7 mouse cellular contexts compared by ENCODE assay signal in genomic region chr9:119580668-119581067, GRCm38 (mm10). TPM values are rescaled to one million over a fixed set of nuclear protein-coding genes. Genes with fewer than 3 reads are reported as not detected.
DNase-seq lines count a peak whose midpoint lies in the region; ATAC-seq and TF ChIP-seq lines count a peak whose summit lies in the region.

No protein-coding gene starts in this region.

- no peak overlapping the region for H3K9ac ChIP-seq in intestine, embryonic 16.5 days (ENCODE audit: low read depth, low read length)
- no peak overlapping the region for H3K9ac ChIP-seq in midbrain, embryonic 13.5 days (replicated peaks)

- TF ChIP-seq CTCF in small intestine, adult 2 months (IDR thresholded peaks at IDR 0.05; ENCODE audit: extremely low read depth, insufficient read length, insufficient replicate concordance, low read depth, low read length): peak; percentile 86

- peaks cover 9% of the 10 kb centered on the region for H3K4me1 ChIP-seq in intestine, embryonic 16.5 days (ENCODE audit: control insufficient read depth, insufficient read depth, low read length)
- peaks cover 13% of the 10 kb centered on the region for H3K4me1 ChIP-seq in midbrain, embryonic 13.5 days (replicated peaks)
- peaks cover 4% of the 10 kb centered on the region for H3K4me1 ChIP-seq in small intestine, adult 2 months (ENCODE audit: control insufficient read depth, insufficient read depth, insufficient read length, low read length)

- peak; percentile 25; the same call in 1 of the 2 replicates for ATAC-seq in intestine, embryonic 16.5 days
- peak; percentile 62; the same call in 1 of the 2 replicates for ATAC-seq in midbrain, embryonic 13.5 days

- H3K4me3 ChIP-seq in intestine, embryonic 16.5 days (ENCODE audit: low read length): no peak overlapping the region
- no peak overlapping the region for H3K4me3 ChIP-seq in midbrain, embryonic 13.5 days (replicated peaks)
- no peak overlapping the region for H3K4me3 ChIP-seq in small intestine, adult 2 months (ENCODE audit: low read depth, low read length)

- H3K27me3 ChIP-seq in intestine, embryonic 16.5 days (replicated peaks; ENCODE audit: control insufficient read depth, insufficient read depth, low read length): peaks cover 48% of the 10 kb centered on the region
- peaks cover 98% of the 10 kb centered on the region for H3K27me3 ChIP-seq in midbrain, embryonic 13.5 days
- peaks cover 27% of the 10 kb centered on the region for H3K27me3 ChIP-seq in small intestine, adult 2 months (ENCODE audit: control insufficient read depth, insufficient read depth, low read length)

- WGBS in intestine, embryonic 16.5 days: 1% methylated on average over 6 of the region's 6 CpGs
- WGBS in midbrain, embryonic 13.5 days: 1% methylated on average over 6 of the region's 6 CpGs
- 1% methylated on average over 6 of the region's 6 CpGs for WGBS in small intestine, adult 2 months

- H3K4me2 ChIP-seq in intestine, embryonic 16.5 days (ENCODE audit: low read depth, low read length): no peak overlapping the region
- H3K4me2 ChIP-seq in midbrain, embryonic 13.5 days (replicated peaks): no peak overlapping the region

- no peaks in the 10 kb centered on the region for H3K36me3 ChIP-seq in intestine, embryonic 16.5 days (ENCODE audit: control insufficient read depth, insufficient read depth, low read length)
- H3K36me3 ChIP-seq in midbrain, embryonic 13.5 days: no peaks in the 10 kb centered on the region
- H3K36me3 ChIP-seq in small intestine, adult 2 months (ENCODE audit: control insufficient read depth, insufficient read depth, low read length): no peaks in the 10 kb centered on the region

- no peaks in the 10 kb centered on the region for H3K9me3 ChIP-seq in intestine, embryonic 16.5 days (ENCODE audit: control insufficient read depth, low read length)
- no peaks in the 10 kb centered on the region; the same call in 1 of the 2 replicates for H3K9me3 ChIP-seq in midbrain, embryonic 13.5 days

- no peak overlapping the region for H3K27ac ChIP-seq in intestine, embryonic 16.5 days (ENCODE audit: low read length)
- no peak overlapping the region for H3K27ac ChIP-seq in midbrain, embryonic 13.5 days
- H3K27ac ChIP-seq in small intestine, adult 2 months (ENCODE audit: insufficient read depth, low read depth, low read length): no peak overlapping the region

- intact Hi-C loops in left cerebral cortex, postnatal 25 days (cut with DNase I): loop anchor here (1.0 kb wide), 1 partner anchor 120 kb away; no protein-coding TSS in a partner anchor

- TF ChIP-seq POLR2A in small intestine, adult 2 months (IDR thresholded peaks at IDR 0.05; ENCODE audit: low read depth, low read length): no peak

- peak; percentile 72 for DNase-seq in adrenal gland, adult 2 months
- peak; percentile 62 to 79 for DNase-seq in cerebellum, postnatal 4 days (ENCODE audit: low spot score in 2 of 2)
- DNase-seq in gastrocnemius, postnatal 25 days: peak; percentile 35
- peak; percentile 76 for DNase-seq in left cerebral cortex, postnatal 25 days (ENCODE audit: low spot score in 2 of 2)

RNA-seq across cellular contexts. Expression of gene Scn5a, which starts 1.9 kb away (rescaled TPM):
- under 1 TPM; 0.06 to 0.10 TPM for total RNA-seq in adrenal gland, adult 2 months (2021)
- polyA plus RNA-seq in adrenal gland, adult 2 months (2012; rRNA removed): 0.19 and 0.63 TPM in 2 replicates
- under 1 TPM; 0.10 to 0.24 TPM for total RNA-seq in gastrocnemius, postnatal 25 days (2021)
- polyA plus RNA-seq in intestine, embryonic 16.5 days (2015; fragmentation: Nextera tagmentation; extraction: Ambion mirVana): 0.26 and 0.29 TPM in 2 replicates
- total RNA-seq in left cerebral cortex, postnatal 25 days (2021): 1 to 10 TPM; 2.9 to 5.1 TPM
- 0.14 and 0.20 TPM in 2 replicates for polyA plus RNA-seq in midbrain, embryonic 13.5 days (2015; fragmentation: Nextera tagmentation; extraction: Ambion mirVana)
- 0.27 and 0.41 TPM in 2 replicates for polyA plus RNA-seq in small intestine, adult 2 months (2012; rRNA removed)
